Mouse (Mus musculus): Measurements from ENCODE around the gene Btbd9. TPM values are rescaled to one million over a fixed set of nuclear protein-coding genes. Genes with fewer than 3 reads are reported as not detected.
A peak's percentile ranks its signal among the peaks of the same experiment; 100 is the strongest.

Btbd9 gene
- polyA plus RNA-seq, 1 experiment from 2014 or later, result 59.7 TPM

DNA sequence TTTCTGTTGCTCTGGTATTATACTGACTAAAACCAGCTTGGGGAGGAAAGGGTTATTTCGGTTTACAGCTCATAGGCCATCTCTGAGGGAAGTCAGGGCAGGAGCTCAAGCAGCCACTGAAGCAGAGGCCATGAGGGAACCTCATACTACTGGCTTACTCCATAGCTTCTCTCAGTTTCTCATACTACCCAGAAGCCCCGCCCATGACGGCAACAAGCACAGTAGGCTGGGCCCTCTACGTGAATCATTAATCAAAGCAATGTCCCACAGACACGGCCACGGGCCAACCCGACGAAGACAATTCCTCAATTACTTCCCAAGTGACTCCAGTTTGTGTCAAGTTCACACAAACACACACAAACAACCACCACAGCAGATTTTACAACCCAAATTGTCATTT is 6.1 kb downstream of the Btbd9 start:
- ATAC-seq (ENCODE audit: low FRiP score), result no peak
- Histone ChIP-seq H3K4me1 (ENCODE audit: control insufficient read depth, insufficient read depth, low read length) (peaks cover 5% of the 10 kb centered on the region), H3K27ac (ENCODE audit: low read depth, low read length) (no peak overlapping the region), H3K4me2 (no peak overlapping the region), H3K9ac (ENCODE audit: low read length) (no peak overlapping the region), H3K36me3 (ENCODE audit: control insufficient read depth, insufficient read depth, low read length) (no peaks in the 10 kb centered on the region), H3K9me3 (ENCODE audit: control insufficient read depth, low read length) (no peaks in the 10 kb centered on the region), H3K4me3 (ENCODE audit: low read depth, low read length) (no peak overlapping the region), H3K27me3 (ENCODE audit: control insufficient read depth, insufficient read depth, low read length) (no peaks in the 10 kb centered on the region)
- no peak for DNase-seq (ENCODE audit: low spot score, missing footprints)
- WGBS, result 81% methylated on average over 8 of the region's 8 CpGs

DNA sequence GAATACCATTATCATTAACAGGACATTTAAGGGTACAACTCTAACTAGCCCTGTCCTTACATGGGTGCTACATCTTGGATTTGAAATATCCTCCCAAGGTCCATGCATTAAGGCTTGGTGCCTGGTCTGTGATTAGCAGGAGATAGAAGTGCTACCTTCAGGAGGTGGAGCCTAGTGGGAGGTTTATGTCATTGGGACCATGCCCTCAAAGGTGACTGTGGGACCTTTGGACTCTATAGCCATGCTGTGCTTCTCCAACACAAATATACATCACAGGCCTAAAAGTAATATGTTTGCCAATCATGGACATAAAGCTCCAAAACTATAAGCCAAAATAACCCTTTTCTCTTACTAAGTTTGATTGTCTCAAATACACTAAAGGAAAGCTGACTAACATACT is 7.8 kb downstream of the Btbd9 start:
- no peaks in the 10 kb centered on the region for H3K27me3 ChIP-seq (ENCODE audit: control insufficient read depth, insufficient read depth, low read length)
- H3K9ac ChIP-seq (ENCODE audit: low read length), result no peak overlapping the region
- no peaks in the 10 kb centered on the region for H3K9me3 ChIP-seq (ENCODE audit: control insufficient read depth, low read length)
- no peak overlapping the region for H3K4me3 ChIP-seq (ENCODE audit: low read depth, low read length)
- ATAC-seq (ENCODE audit: low FRiP score) (no peak), DNase-seq (ENCODE audit: low spot score, missing footprints) (no peak)
- H3K4me1 ChIP-seq (ENCODE audit: control insufficient read depth, insufficient read depth, low read length), result no peaks in the 10 kb centered on the region
- H3K27ac ChIP-seq (ENCODE audit: low read depth, low read length), result no peak overlapping the region
- no peak overlapping the region for H3K4me2 ChIP-seq
- H3K36me3 ChIP-seq (ENCODE audit: control insufficient read depth, insufficient read depth, low read length), result no peaks in the 10 kb centered on the region

DNA sequence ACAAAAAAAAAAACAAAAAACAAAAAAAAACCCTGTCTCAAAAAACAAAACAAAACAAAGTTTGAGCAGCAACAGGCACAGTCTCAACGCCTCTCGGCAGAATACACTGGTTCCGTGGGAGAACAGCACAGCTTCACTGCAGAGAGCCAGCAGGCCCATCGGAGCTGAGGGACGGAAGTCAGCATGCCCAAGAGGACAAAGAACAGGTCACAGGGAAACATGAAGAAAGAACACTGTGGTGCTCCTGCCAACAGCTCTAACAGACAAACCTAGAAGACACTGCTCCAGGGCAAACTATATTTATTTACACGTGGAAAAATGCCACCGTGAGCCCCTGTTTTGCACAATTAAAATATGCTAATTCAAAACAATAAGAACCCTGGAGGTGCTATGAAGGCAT is 11.3 kb downstream of the Btbd9 start:
- no peak overlapping the region for H3K9ac ChIP-seq (ENCODE audit: low read length)
- WGBS, result 80% methylated on average over 7 of the region's 7 CpGs
- H3K36me3 ChIP-seq (ENCODE audit: control insufficient read depth, insufficient read depth, low read length), result no peaks in the 10 kb centered on the region
- H3K27ac ChIP-seq (ENCODE audit: low read depth, low read length), result no peak overlapping the region
- H3K9me3 ChIP-seq (ENCODE audit: control insufficient read depth, low read length), result no peaks in the 10 kb centered on the region
- H3K4me3 ChIP-seq (ENCODE audit: low read depth, low read length), result no peak overlapping the region
- H3K4me1 ChIP-seq (ENCODE audit: control insufficient read depth, insufficient read depth, low read length), result no peaks in the 10 kb centered on the region
- no peak overlapping the region for H3K4me2 ChIP-seq
- no peaks in the 10 kb centered on the region for H3K27me3 ChIP-seq (ENCODE audit: control insufficient read depth, insufficient read depth, low read length)
- ATAC-seq (ENCODE audit: low FRiP score), result no peak
- DNase-seq (ENCODE audit: low spot score, missing footprints), result no peak

DNA sequence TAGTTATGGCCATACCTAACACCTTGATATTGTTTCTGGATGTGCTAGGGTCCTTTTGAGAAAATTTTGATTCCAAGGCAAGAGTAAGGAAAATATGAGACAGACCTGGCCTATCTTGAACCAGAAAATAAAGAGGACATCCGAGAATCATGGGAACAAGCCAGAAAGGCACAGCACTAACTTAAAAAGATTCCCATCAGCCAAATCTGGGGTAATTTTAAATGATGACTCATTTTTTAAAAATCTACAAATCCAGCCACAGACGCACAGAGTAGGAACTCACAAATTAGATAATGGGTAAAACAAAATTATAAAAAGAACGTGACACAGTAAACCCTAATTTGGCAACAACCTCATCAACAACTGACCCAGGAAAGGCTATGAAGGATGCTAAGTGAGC is 11.9 kb downstream of the Btbd9 start:
- Histone ChIP-seq H3K36me3 (ENCODE audit: control insufficient read depth, insufficient read depth, low read length) (no peaks in the 10 kb centered on the region), H3K9ac (ENCODE audit: low read length) (no peak overlapping the region), H3K4me1 (ENCODE audit: control insufficient read depth, insufficient read depth, low read length) (no peaks in the 10 kb centered on the region), H3K4me3 (ENCODE audit: low read depth, low read length) (no peak overlapping the region), H3K4me2 (no peak overlapping the region), H3K27ac (ENCODE audit: low read depth, low read length) (no peak overlapping the region), H3K27me3 (ENCODE audit: control insufficient read depth, insufficient read depth, low read length) (no peaks in the 10 kb centered on the region), H3K9me3 (ENCODE audit: control insufficient read depth, low read length) (no peaks in the 10 kb centered on the region)
- no peak for ATAC-seq (ENCODE audit: low FRiP score)
- DNase-seq (ENCODE audit: low spot score, missing footprints), result no peak
- 91% methylated on average over 3 of the region's 3 CpGs for WGBS

DNA sequence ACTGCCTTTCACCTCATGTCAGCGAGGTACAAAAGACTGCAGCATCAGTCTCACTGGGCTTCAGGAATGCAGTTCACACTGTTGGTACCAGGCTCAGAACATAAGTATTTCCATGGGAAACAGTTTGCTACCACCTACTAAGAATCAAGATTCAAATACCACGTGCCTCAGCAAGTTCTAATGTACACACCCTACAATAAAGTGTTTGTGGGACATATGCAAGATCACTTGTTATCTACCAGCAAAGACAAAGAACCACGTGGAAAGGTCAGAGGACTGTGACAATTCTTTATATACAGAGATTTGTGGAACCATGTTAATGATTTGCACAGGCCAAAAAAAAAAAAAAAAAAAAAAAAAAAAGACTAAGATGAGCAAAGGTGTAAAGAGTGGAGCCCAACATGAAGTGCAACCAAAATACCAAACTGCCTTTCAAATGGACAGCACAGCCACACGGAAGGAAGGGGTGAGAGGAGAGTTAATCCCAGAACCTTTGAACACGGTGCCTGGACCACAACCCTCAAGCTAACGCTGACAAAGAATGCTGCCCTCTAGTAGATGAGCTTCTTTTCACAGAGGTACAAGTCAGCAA is 12.7 kb downstream of the Btbd9 start:
- Histone ChIP-seq H3K9ac (ENCODE audit: low read length) (no peak overlapping the region), H3K27me3 (ENCODE audit: control insufficient read depth, insufficient read depth, low read length) (no peaks in the 10 kb centered on the region), H3K27ac (ENCODE audit: low read depth, low read length) (no peak overlapping the region), H3K36me3 (ENCODE audit: control insufficient read depth, insufficient read depth, low read length) (no peaks in the 10 kb centered on the region), H3K9me3 (ENCODE audit: control insufficient read depth, low read length) (no peaks in the 10 kb centered on the region), H3K4me2 (no peak overlapping the region), H3K4me3 (ENCODE audit: low read depth, low read length) (no peak overlapping the region), H3K4me1 (ENCODE audit: control insufficient read depth, insufficient read depth, low read length) (no peaks in the 10 kb centered on the region)
- DNase-seq (ENCODE audit: low spot score, missing footprints) (no peak), ATAC-seq (ENCODE audit: low FRiP score) (no peak)
- WGBS, result 77% methylated on average over 6 of the region's 6 CpGs

DNA sequence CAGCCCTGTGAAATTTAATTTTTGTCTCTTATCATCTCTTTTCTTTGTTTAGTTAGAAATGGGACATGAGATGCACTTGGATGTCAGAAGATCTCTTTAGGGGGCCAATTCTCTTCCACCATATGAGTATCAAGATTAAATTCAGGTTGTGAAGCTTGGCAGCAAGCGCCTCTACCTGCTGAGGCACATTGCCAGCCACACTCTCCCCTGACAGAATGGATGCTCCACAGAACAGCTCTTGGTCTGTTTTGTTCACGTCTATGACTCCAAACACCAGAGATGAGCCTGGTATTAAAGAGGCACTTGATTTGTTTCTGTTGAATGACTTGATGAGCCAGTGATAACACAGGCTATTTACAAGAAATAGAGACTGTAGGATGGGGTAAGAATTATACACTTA is 13.5 kb downstream of the Btbd9 start:
- ATAC-seq (ENCODE audit: low FRiP score) (no peak), DNase-seq (ENCODE audit: low spot score, missing footprints) (no peak)
- no peaks in the 10 kb centered on the region for H3K36me3 ChIP-seq (ENCODE audit: control insufficient read depth, insufficient read depth, low read length)
- no peaks in the 10 kb centered on the region for H3K27me3 ChIP-seq (ENCODE audit: control insufficient read depth, insufficient read depth, low read length)
- WGBS, result 91% methylated on average over 2 of the region's 2 CpGs
- no peak overlapping the region for H3K4me2 ChIP-seq
- H3K9ac ChIP-seq (ENCODE audit: low read length), result no peak overlapping the region
- H3K27ac ChIP-seq (ENCODE audit: low read depth, low read length), result no peak overlapping the region
- no peak overlapping the region for H3K4me3 ChIP-seq (ENCODE audit: low read depth, low read length)
- no peaks in the 10 kb centered on the region for H3K4me1 ChIP-seq (ENCODE audit: control insufficient read depth, insufficient read depth, low read length)
- H3K9me3 ChIP-seq (ENCODE audit: control insufficient read depth, low read length), result no peaks in the 10 kb centered on the region

DNA sequence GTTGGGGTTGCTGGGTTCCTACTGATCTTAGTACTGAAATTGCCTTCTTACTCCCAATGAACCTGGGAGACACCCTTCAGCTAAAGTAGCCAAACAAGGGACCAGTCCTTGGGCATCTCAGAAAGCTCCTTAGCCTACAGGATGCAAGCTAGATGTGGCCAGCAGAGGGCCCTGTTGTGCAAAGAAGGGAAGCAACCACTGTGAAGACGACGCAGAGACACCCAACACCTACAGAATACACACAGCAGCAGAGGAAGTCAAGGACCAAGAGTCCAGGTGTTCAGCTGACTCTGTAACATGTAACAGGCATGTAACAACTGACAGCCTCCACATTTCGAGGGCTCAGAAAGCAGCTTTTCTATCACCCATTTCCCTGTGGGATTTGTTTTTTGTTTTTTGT is 16.8 kb downstream of the Btbd9 start:
- Histone ChIP-seq H3K9ac (ENCODE audit: low read length) (no peak overlapping the region), H3K4me3 (ENCODE audit: low read depth, low read length) (no peak overlapping the region), H3K36me3 (ENCODE audit: control insufficient read depth, insufficient read depth, low read length) (no peaks in the 10 kb centered on the region), H3K4me1 (ENCODE audit: control insufficient read depth, insufficient read depth, low read length) (no peaks in the 10 kb centered on the region), H3K9me3 (ENCODE audit: control insufficient read depth, low read length) (no peaks in the 10 kb centered on the region), H3K27ac (ENCODE audit: low read depth, low read length) (no peak overlapping the region), H3K27me3 (ENCODE audit: control insufficient read depth, insufficient read depth, low read length) (no peaks in the 10 kb centered on the region), H3K4me2 (no peak overlapping the region)
- WGBS, result 37% methylated on average over 3 of the region's 3 CpGs
- ATAC-seq (ENCODE audit: low FRiP score) (no peak), DNase-seq (ENCODE audit: low spot score, missing footprints) (peak; percentile 89)

DNA sequence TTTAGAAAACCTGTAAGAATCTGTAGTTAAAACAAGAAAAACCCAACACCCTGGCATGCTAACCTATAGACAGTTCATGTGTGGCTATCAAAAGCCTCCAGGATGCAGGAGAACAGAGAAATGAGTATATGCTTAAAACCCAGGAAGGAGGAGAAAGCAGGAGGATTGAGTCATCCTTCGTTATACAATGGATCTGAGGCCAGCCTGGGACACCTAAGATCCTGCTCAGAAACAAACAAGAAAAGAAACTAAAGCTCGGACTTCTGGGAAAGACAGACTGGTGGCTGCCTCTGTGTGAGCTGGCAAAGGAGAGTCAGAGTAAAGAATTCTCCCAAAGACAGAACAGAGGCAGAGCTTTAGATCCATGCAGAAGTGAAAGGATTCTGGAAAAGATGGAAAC is 17.7 kb downstream of the Btbd9 start:
- Histone ChIP-seq H3K9ac (ENCODE audit: low read length) (no peak overlapping the region), H3K9me3 (ENCODE audit: control insufficient read depth, low read length) (no peaks in the 10 kb centered on the region), H3K4me3 (ENCODE audit: low read depth, low read length) (no peak overlapping the region), H3K36me3 (ENCODE audit: control insufficient read depth, insufficient read depth, low read length) (no peaks in the 10 kb centered on the region), H3K27me3 (ENCODE audit: control insufficient read depth, insufficient read depth, low read length) (no peaks in the 10 kb centered on the region), H3K27ac (ENCODE audit: low read depth, low read length) (no peak overlapping the region), H3K4me1 (ENCODE audit: control insufficient read depth, insufficient read depth, low read length) (no peaks in the 10 kb centered on the region), H3K4me2 (no peak overlapping the region)
- DNase-seq (ENCODE audit: low spot score, missing footprints) (no peak), ATAC-seq (ENCODE audit: low FRiP score) (no peak)
- WGBS, result 83% methylated on average over 2 of the region's 2 CpGs

DNA sequence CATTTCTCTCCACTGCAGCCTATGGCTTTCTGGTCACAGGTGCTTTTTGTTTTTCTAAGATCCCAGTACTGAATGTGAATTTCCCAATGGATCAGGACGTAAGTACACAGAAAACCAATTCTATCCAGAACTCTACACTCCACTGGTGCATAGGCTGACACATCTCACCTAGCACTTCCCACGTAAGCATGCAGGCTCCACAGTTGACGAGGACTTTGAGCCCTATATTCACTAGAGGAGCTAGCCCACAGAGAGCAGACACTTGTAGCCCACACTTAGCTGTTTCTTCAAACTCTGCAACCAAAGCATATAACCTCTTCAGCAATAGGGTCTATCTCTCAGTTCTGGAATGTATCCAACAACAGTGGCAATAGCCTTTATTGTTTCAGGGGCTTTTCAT is 19.8 kb downstream of the Btbd9 start:
- no peak overlapping the region for H3K4me3 ChIP-seq (ENCODE audit: low read depth, low read length)
- no peak overlapping the region for H3K9ac ChIP-seq (ENCODE audit: low read length)
- no peaks in the 10 kb centered on the region for H3K27me3 ChIP-seq (ENCODE audit: control insufficient read depth, insufficient read depth, low read length)
- no peak overlapping the region for H3K27ac ChIP-seq (ENCODE audit: low read depth, low read length)
- H3K4me2 ChIP-seq, result no peak overlapping the region
- no peaks in the 10 kb centered on the region for H3K4me1 ChIP-seq (ENCODE audit: control insufficient read depth, insufficient read depth, low read length)
- ATAC-seq (ENCODE audit: low FRiP score), result no peak
- H3K9me3 ChIP-seq (ENCODE audit: control insufficient read depth, low read length), result no peaks in the 10 kb centered on the region
- no peaks in the 10 kb centered on the region for H3K36me3 ChIP-seq (ENCODE audit: control insufficient read depth, insufficient read depth, low read length)
- DNase-seq (ENCODE audit: low spot score, missing footprints), result no peak
- 95% methylated on average over 3 of the region's 3 CpGs for whole genome bisulfite sequencing

Measured in midbrain, embryonic 11.5 days (tissue).